Mouse (Mus musculus) thymus, postnatal 10 days (tissue): ENCODE results near the gene Esrra.

Experiments
- DNase-seq, 2 experiments: peaks; one replicate each; pipeline ENCODE4 v3.0.0; 2021; ENCODE audit warnings: low spot score in 2 of 2

Esrra gene

DNA sequence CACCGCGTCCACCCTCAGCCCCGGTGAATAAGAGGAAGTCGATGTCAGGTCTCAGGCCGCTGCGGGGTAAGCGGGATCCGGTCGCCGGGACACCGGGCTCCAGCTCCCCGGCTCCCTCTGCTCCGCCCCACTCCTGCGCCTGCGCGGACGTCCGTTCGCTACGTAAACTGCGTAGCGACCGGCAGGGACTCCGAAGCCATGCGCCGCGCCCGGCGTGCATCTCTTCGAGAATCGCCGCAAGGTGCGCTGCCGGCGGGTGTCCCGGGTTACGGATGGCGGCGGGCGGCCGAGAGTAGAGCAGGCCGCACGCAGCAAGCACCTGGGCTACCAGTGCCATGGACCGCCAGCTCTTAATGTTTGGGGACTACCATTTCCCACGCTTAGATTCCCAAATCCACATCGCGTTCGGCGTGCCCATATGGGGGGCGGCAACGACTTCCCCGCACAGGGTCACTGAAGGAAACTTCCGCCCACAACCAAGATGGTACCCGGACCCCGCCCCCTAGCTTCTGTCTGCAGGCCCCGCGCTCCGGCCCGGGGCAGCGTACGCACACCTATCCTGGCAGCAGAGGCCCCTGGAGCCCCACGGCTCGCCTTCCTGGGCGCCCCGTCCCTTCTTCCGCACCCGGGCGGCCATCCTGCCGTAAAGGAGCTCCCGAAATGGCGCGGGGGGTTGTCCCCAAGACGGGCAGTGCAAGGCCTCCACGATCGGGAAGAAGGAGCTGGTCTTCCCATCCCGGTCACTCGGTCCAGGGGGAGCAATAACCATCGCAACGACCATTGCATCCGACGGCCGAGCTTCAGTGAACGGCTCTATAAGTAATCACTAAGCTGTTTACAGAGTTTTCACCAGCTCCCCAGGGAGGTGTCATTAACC, 20.0 kb upstream of the Esrra start, which contains the start of gene Bad:
Gene Bad, plus strand, starts transcription at position 490 of the 877 bp plus-strand sequence.
- peak; percentile 86 to 95 for DNase-seq

DNA sequence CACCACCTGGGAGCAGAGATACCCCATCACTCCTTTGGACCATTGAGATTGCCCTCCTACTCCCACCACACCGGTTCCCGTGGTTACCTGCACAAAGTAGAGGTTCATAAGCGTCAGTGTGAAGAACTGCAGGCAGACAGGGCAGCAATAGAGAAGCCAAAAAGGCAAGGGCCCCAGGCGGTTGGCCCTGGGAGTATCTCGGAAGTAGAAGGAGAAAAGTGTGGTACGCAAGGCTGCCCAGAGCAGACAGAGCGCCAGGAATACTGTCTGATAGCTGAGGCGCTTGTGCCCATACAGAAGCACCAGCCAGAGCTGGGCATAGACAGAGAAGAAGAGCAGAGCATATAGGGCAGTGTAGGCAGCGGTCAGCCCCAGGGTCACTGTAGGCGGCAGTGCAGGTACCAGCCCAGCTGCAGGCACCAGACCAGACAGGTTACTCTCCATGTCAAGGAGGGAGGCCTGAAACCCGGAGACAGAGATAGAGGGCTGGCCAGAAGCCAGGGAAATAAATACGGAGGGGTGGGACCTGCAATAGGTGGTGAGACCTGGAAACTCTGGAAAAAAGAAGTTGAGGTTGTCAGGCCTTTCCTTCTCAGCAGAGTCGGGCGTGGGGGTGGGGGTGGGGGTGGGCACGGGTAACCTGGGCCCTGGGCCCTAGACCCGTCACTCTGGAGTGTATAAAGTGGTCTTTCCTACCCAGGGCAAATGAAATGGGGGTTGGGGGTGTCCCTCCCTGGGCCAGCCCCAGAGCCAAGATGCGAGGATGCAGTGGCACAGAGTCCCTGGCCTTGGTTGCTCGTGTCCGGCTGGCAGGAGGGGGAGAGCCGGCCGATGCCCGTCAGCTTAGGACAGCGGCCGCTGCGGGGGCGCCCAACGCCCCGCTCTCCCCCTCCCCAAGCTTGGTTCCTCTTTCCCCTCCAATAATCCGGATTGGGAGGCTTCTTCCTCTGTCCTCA, 19.1 kb upstream of the Esrra start:
- DNase-seq: peak; percentile 26 to 41

DNA sequence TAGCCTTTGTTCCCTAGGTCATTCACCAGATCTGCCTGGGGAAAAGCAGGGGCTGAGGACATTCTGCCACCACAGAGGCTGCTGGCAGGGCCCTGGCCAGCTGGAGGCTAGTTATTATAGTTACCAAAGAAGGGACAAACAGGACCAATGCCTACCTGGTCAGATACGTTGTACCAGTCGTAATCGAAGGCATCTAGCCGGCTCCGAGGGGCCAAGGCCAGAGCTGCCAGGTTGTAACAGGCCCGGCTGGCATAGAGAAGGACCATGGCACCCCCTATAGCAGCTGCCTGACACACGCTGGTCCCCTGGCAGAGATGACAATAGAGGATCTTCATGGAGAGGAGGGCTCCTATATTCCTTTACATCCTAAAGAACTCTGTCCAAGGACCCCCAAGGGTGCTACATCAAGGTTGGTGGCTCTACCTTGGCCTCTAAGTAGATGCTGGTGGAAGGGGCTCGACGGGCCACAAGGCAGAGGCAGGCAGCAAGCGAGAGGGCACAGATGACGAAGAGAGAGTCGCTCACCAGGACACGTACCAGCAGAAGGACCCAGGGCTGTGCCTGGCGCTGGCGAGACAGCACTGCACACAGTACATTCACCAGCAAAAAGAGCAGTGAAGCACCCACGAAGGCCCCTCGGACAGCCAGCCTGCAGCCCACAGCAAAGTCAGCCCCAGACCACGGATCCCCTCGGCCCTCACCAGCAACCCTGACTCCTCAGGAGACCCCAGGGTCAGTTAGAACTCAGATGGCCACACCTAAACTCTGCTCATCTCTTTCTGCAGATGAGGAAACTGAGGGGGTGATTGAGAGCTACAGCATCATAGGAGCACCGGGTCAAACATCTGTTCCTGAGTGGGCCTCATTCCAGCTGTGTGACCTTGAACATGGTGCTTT, 17.7 kb upstream of the Esrra start:
- DNase-seq: no peak

DNA sequence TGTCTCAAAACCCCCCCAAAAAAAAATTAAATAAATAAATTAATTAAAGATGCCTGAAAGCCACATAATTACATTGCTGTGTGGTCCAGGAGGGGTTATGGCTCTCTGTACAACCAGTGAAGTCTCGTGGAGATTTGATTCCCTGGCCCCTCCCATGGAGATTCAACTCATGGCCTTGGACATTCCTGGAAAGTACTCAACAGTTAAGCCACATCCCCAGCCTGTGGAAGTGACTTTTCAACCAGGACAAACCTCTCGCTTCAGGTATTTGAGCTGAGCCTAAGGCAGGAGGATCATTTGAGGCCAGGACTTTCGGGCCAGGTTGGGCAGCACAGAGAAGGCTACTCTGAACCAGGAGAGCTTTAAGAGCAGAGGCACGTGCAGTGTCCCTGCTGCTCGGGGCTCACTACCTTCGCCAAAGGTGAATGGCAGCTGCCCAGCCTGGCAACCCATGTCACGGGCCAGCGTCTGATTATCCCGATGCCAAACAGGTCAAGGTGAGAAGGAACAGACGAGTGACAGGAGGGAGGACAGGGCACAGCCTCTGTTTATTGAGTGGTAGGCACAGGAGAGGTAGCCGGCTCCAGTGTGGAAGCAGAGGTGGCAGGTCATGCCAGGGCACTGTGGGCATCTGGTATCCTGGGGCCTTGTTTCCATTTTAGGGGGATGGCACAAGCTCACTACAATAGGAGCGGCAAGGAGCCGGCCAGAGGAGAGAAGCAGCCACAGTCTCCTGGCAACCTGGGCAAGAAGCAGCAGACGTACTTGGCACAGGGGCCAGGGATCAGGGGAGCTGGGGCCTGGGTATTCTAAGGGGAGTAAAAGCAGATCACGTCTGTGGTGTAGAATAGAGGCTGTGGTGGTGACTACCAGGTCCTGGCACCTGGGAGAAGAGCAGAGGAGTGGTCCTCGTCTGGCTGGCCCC, 16.2 kb upstream of the Esrra start:
- no peak for DNase-seq

DNA sequence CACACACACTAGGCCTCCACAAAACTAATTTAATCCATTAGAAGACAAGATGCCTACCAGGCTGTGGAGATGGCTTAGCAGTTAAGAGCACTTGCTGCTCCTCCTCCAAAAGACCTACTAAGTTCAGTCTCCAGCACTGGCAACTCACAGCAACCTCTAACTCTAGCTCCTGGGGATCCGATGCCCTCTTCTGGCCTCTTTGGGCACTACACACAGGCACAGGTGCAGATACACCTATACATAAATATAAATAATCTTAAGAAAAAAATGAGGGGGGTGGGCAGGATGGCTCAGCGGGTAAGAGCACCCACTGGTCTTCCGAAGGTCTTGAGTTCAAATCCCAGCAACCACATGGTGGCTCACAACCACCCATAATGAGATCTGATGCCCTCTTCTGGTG, 14.7 kb upstream of the Esrra start:
- DNase-seq: peak in 1 of 2 experiments; percentile 51

DNA sequence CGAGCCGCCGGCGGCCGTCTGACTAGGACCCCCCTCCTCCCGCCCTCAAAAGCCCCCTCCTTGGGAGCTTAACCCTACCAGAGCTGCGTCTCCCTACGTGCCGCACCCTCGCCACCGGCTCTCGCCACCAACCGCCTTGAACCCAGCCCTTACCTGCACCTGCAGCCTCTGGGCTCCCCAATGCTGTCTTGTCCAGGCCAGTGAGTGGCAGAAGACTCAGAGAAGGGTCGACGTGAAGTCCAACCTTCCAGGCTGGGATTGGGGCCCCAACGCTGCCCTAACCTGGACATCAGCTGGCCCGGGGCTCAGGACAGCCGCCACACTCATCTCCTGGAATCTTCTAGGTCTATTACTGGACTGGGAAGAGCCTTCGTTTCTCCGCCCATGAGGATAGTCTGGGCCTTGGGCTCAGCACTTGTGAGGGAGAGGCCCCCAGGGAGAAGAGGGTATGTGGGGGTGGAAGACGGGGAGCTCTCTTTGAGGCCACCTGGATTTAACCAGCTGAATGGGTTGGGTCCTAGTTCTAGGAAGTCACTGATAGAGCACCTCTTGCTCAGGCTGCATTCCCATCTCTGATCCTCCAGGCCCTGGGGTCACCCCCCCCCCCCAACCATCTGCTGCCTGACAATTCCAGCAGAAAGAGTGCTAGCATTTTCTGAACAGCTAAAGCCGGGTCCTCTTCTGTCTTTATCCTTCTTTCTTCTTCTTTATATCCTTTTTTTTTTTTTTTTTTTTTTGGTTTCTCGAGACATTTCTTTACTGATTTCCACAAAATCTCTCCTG, 12.8 kb upstream of the Esrra start, which contains the start of gene Kcnk4:
Gene Kcnk4, minus strand, starts transcription at position 321 of the 783 bp plus-strand sequence.
- no peak for DNase-seq

DNA sequence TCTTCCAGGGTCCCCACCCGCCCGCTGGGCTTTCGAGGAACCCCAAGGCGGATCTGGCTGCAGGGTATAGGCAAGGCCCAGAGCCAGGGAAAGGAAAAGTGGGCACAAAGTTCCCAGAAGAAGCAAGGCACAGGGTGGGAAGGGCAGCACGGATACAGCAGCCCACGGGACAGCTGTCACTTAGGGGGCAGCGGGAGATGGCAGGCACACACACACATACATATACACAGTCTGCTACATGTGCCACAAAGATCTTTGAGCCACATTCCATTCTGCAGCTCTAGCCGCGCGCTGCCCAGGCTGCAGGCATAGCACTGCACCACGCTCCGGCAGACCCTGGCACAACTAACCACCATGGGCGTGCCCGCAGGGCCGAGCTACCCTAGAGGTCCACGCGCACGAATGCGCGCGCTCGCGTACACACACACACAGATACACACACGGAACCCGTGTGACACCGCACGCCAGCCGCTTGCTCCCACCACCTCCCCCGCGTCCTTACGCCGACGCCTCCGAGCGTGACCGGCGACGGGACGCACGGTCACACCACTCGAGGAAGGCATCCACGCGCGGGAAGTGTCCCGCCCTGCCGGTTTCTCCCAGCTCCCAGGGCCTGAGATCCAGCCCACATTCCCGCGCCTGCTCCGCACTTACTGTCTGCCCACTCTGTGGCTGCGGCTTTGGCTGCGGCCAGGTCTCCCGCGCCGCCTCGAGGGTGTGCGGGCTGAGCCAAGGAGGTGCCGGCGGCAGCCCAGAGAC, 12.0 kb upstream of the Esrra start:
- no peak for DNase-seq

DNA sequence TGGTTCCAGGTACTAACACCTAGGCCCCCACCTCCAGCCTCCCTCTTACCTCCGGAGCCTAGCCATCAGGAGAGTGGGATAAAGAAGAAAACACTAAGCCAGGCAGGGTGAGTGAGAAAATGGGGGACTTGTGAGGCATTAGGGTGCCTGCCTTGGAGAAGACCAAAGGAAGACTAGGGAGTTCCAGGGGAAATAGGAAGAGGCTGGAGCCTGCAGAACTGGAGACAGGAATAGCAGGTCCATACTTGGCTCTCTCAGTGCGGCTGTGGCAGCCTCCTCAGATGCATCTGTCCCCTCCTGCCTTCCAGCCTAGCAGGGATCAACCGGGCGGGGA, 11.5 kb upstream of the Esrra start:
- no peak for DNase-seq

DNA sequence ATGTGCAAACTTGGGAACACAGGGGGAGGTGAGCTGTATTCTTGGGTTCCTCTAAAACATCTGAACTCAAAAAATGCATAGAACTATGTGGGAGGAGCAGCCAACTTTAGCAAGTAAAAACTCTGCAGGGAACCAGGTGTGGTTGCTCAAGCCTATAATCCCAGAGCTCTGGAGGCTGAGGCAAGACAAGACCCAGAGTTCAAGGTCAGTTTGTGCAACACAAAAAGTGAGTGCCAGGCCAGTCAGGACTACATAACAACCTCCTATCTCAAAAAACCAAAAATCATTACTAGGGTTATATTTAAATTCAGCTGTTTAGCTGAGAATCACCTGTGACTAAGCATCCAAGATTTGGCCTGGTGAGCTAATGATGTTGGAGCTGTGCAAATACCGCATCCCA, 10.4 kb upstream of the Esrra start:
- DNase-seq: no peak

DNA sequence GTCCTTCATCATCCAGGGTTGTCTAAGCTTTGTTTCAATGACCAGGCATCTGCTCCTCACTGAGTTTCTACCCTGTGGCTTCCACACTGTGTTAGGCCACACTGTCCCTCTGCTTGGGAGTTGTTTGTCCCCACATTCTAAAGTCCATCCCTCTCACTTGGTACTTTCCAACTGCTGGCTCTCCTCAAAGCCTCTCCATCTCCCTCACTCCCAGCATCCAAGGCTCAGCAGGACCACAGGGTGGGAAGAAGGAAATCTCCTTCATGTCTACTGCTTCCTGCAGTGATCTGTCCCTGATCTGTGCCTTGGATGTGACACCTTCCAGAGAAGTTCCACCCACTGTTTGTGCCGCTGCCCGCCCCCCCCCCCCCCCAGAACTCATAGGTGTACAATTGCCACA, 9.4 kb upstream of the Esrra start:
- DNase-seq: no peak

DNA sequence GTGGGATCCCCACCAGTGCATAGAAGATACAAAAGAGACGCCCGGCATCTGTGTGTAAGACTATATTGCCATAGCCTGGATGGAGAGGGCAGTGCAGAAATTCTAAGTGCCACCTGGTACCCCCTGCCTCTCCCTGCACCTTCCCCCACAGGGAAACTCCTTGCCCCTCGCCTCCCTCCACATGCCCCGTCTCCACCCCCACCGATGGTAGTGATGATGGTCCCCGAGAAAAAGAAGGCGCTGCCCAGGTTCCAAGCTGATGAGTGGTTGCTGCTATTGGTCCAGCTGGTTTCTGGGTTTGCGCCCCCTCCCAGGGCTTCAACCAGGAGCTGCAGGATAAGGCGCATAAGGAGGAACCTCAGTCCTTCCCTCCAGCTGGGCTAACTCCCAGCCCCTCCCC, 6.5 kb upstream of the Esrra start:
- DNase-seq: no peak

DNA sequence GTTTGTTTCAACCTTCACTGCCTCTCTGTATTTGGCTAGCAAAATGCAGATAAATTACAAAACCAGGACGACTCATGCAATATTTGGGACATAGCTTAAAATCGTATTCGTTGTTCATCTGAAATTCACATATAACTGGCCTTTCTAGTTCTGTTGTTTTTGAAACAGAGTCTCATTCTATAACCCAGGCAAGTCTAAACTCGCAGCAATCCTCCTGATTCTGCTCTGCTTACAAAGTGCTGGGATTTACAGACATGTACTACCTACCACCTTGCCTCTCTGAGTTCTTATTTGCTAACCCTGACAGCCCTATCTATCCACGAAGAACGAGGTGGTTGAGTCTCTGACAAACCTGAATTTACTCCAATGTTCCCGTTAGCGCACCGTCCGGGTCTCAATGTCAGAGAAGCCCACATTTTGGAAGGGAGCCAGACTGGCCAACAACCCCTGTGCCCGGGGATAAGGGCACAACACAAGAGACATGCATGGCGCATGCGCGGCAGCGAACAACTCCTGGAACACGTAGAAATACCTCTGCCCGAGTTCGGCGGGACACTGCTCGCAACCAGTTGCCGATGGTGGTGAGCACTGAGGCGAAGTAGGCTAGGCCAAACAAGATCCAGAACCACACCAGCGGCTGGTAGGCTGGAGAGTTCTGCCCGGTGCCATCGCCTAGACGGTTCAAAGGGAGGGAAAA, 5.1 kb upstream of the Esrra start:
- no peak for DNase-seq

DNA sequence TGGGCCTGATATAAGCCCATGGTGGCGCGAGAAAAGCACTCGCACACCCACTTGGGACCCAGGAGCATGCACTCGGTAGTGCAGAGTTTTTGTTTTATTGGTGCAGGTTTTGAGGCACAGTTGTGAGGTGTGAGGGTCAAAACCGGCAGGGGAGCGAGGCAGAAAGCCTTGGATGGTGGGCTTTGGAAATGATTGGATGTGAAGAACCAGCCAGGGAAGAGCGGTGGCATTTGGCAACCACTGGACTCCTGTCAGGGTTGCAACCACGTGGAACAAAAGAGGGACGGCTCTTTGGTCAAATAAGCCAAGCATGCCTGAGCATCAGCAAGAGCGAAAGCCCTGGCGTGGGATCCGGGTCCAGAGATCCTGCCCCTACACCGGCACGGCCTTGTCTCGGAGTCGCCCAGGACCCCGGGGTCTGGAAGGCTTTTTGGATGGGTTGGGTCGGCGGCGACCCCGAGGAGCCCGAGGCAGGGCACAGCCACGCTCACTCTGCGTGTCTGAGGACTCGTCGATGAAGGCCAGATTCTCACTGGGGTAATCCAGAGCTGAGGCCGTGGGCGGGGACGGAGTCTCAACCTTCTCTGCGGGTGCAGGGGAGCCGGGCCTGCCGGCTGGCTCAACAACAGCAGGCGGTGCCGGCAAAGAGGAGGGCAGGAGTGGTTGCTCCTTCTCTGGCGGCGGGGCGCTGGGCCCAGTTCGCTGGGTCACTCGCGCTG, 4.2 kb upstream of the Esrra start:
- DNase-seq: no peak

DNA sequence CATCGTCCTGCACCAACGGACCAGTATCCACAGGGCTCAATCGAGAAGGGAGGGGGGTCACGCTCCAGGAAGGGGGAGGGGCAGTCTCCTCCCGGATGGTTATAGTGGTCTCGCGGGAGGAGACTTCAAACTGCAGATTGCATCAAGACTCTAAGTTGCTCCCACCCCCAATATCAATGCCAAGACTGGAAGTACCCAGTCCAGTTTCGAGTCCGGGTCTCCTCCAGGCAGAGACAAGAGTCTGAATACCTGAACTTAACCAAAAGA, 3.6 kb upstream of the Esrra start, which contains the start of gene Catsperz:
Gene Catsperz, minus strand, starts transcription at position 74 of the 267 bp plus-strand sequence.
- DNase-seq: no peak

DNA sequence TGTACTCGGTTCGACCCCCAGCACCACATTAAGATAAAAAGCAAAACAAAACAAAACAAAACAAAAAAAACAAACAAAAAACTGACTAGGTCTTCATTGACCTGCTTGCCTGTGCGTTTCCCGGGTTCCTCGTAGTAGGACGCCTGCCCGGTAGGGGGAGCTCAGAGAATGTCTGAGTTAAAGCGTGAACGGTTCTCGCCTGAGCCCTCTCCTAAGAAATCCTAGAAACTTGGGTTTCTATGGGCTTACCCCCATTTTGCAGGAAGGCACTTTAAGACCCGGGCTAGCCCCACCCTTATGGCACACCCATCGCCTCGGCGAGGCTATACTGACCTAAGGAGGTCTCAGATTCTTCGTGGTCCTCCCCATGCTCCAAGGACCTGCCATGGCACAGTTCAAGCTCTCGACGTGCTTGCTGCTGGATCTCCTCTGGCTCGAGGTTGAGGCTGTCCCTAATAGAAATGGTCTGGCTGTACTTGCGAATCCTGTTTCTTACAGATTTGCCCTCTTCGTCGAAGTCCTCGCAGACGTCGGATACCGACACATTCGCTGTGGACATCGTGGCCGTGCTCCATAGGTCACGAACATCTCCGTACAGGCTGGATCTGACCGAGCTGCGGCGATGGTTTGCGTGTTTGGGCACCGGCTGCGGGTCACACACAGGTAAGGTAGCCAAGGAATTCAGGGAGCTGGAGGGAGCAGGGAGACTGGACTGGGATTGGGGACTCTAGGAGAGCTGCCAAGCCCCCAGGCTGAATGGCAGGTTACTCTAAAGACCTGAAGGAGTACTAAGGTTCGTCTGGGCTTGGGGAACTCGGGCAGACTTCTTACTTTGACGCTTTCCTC, 3.1 kb upstream of the Esrra start:
- DNase-seq: peak; percentile 66 to 90

DNA sequence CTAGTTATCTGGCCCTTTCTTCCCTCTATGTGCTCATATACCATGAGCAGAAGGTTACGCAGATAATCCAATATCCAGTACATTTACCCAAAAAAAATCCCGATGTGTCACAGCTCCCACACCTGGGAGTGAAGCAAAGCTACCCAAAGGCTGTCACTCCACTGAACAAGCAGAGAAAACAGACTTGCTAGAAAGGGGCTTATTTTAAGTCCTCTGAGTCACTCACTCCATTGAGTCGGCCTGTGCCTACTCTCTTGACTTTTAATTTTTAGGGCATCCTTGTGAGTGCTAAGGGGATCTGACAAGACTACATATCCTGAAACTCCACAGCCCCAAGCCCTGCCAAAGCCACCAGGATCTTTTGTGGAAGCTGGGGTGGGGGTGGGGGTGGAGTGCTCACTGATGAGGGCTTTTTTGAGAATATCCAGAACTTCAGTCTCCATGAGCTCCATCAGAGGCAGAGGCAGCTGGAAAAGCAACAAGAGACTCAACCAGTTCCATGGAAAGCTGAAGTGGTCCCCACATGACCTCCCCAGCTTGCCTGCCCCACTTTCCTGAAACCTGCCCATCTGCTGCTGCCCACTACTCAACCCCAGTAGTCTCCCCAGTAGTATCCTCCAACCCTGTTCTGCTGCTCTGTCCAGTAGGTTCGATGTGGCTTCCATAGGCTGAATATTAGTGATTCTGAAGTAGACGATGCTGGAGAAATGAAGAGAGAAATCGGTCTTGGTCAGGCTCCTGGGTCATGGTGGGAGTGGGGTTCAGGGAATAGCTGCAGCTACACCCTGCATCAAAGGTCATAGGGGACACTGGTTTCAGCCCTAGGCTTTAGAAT, 1.5 kb upstream of the Esrra start:
- no peak for DNase-seq
